Mouse (Mus musculus) lung, postnatal 0 days (tissue): ENCODE data around the gene Fgf11.

ENCODE experiments used
- CTCF ChIP-seq: IDR thresholded peaks from 2 replicates; pipeline ENCODE4 v1.5.1; 2016; ENCODE audit warnings: antibody characterized with exemption, mild to moderate bottlenecking
- EP300 ChIP-seq: IDR thresholded peaks from 2 replicates; pipeline ENCODE4 v1.6.1; 2016; ENCODE audit warnings: antibody characterized with exemption, mild to moderate bottlenecking, control low read depth

GRCm38 (mm10) chr11:69803328-69803727 lies 1.7 kb upstream of the Fgf11 start:
- TF ChIP-seq EP300 (no peak), CTCF (no peak)
